Comparison of ENCODE assay signal across 8 mouse cellular contexts in the genomic region with DNA sequence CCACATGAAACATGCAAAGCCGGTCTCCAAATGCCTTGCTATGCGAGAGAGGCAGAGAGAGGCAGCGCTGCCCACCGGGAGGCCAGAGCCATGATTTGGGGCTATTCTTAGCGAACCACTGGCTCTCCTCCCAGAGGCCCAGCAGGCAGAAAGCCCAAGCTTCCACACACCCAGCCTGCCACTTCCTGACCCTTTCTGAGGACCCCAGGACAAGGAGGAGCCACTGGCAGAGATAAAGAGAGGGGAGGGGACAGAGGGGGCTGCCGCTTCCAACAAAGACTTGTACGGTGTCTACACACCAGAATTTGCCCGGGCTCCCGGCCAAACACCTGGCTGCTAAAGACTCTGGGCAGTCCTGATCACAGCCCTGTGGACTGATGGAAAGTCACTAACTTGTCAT. TPM values are rescaled to one million over a fixed set of nuclear protein-coding genes. Genes with fewer than 3 reads are reported as not detected.
A peak's percentile ranks its signal among the peaks of the same experiment; 100 is the strongest.
DNase-seq lines count a peak whose midpoint lies in the region; ATAC-seq lines count a peak whose summit lies in the region.

No protein-coding gene starts in this region.

- H3K9me3 ChIP-seq in forebrain, embryonic 11.5 days (ENCODE audit: control insufficient read depth, low read length): no peaks in the 10 kb centered on the region
- H3K9me3 ChIP-seq in forebrain, embryonic 15.5 days: no peaks in the 10 kb centered on the region
- no peaks in the 10 kb centered on the region for H3K9me3 ChIP-seq in embryonic facial prominence, embryonic 15.5 days (replicated peaks)
- H3K9me3 ChIP-seq in liver, embryonic 13.5 days (replicated peaks): no peaks in the 10 kb centered on the region

- no peak for ATAC-seq in forebrain, embryonic 11.5 days (replicated peaks; ENCODE audit: low FRiP score)
- no peak for ATAC-seq in forebrain, embryonic 15.5 days (replicated peaks)
- peak; percentile 27; the same call in 1 of the 2 replicates for ATAC-seq in embryonic facial prominence, embryonic 15.5 days (ENCODE audit: insufficient number of reproducible peaks, low FRiP score, low TSS enrichment, low read depth)
- ATAC-seq in liver, embryonic 13.5 days (ENCODE audit: low read depth): no peak

- H3K4me2 ChIP-seq in forebrain, embryonic 11.5 days (ENCODE audit: low read depth, low read length, severe bottlenecking): peak overlapping the region; percentile 3; the same call in 1 of the 2 replicates
- H3K4me2 ChIP-seq in forebrain, embryonic 15.5 days (replicated peaks): no peak overlapping the region
- peak overlapping the region; percentile 96; the same call in 1 of the 2 replicates for H3K4me2 ChIP-seq in embryonic facial prominence, embryonic 15.5 days (replicated peaks)
- peak overlapping the region; percentile 75; the same call in 1 of the 2 replicates for H3K4me2 ChIP-seq in liver, embryonic 13.5 days

- no peak overlapping the region for H3K9ac ChIP-seq in forebrain, embryonic 11.5 days (ENCODE audit: low read length)
- H3K9ac ChIP-seq in forebrain, embryonic 15.5 days (replicated peaks): no peak overlapping the region
- H3K9ac ChIP-seq in embryonic facial prominence, embryonic 15.5 days: peak overlapping the region; percentile 6; the same call in 1 of the 2 replicates
- no peak overlapping the region for H3K9ac ChIP-seq in liver, embryonic 13.5 days

- no peak for DNase-seq in forebrain, embryonic 11.5 days (ENCODE audit: low spot score)
- DNase-seq in heart, postnatal 4 days: peak; percentile 81
- no peak for DNase-seq in liver, embryonic 13.5 days
- peak; percentile 50 for DNase-seq in retina, postnatal 1 day
- no peak for DNase-seq in MN1 (ENCODE audit: low spot score)
- no peak for DNase-seq in cerebellum, adult 9-11 months

- WGBS in forebrain, embryonic 11.5 days: 8% methylated on average over 9 of the region's 9 CpGs
- WGBS in forebrain, embryonic 15.5 days: 7% methylated on average over 9 of the region's 9 CpGs
- WGBS in embryonic facial prominence, embryonic 15.5 days: 13% methylated on average over 9 of the region's 9 CpGs
- WGBS in liver, embryonic 13.5 days (ENCODE audit: insufficient replicate concordance): 10% methylated on average over 9 of the region's 9 CpGs

- no peaks in the 10 kb centered on the region; the same call in 1 of the 2 replicates for H3K27me3 ChIP-seq in forebrain, embryonic 11.5 days (ENCODE audit: control insufficient read depth, insufficient read depth, low read length)
- no peaks in the 10 kb centered on the region for H3K27me3 ChIP-seq in forebrain, embryonic 15.5 days
- no peaks in the 10 kb centered on the region for H3K27me3 ChIP-seq in embryonic facial prominence, embryonic 15.5 days
- peaks cover 59% of the 10 kb centered on the region for H3K27me3 ChIP-seq in liver, embryonic 13.5 days

- H3K4me3 ChIP-seq in forebrain, embryonic 11.5 days (ENCODE audit: low read depth, low read length): no peak overlapping the region
- no peak overlapping the region for H3K4me3 ChIP-seq in forebrain, embryonic 15.5 days
- H3K4me3 ChIP-seq in embryonic facial prominence, embryonic 15.5 days (replicated peaks): 0 out of 2 replicates have a peak overlapping the region, but pooled peaks have one; percentile 4
- H3K4me3 ChIP-seq in liver, embryonic 13.5 days (replicated peaks): no peak overlapping the region

- H3K27ac ChIP-seq in forebrain, embryonic 11.5 days (ENCODE audit: low read depth, low read length): no peak overlapping the region
- no peak overlapping the region for H3K27ac ChIP-seq in forebrain, embryonic 15.5 days (replicated peaks)
- H3K27ac ChIP-seq in embryonic facial prominence, embryonic 15.5 days (replicated peaks): peak overlapping the region; percentile 63
- 0 out of 2 replicates have a peak overlapping the region, but pooled peaks have one; percentile 26 for H3K27ac ChIP-seq in liver, embryonic 13.5 days

- H3K4me1 ChIP-seq in forebrain, embryonic 11.5 days (replicated peaks; ENCODE audit: control insufficient read depth, insufficient read depth, low read length): peaks cover 9% of the 10 kb centered on the region; the same call in 1 of the 2 replicates
- H3K4me1 ChIP-seq in forebrain, embryonic 15.5 days: peaks cover 32% of the 10 kb centered on the region
- peaks cover 48% of the 10 kb centered on the region for H3K4me1 ChIP-seq in embryonic facial prominence, embryonic 15.5 days
- H3K4me1 ChIP-seq in liver, embryonic 13.5 days (replicated peaks): peaks cover 61% of the 10 kb centered on the region

- no peaks in the 10 kb centered on the region for H3K36me3 ChIP-seq in forebrain, embryonic 11.5 days (ENCODE audit: control insufficient read depth, insufficient read depth, low read length)
- H3K36me3 ChIP-seq in forebrain, embryonic 15.5 days: no peaks in the 10 kb centered on the region
- H3K36me3 ChIP-seq in embryonic facial prominence, embryonic 15.5 days: no peaks in the 10 kb centered on the region
- H3K36me3 ChIP-seq in liver, embryonic 13.5 days: no peaks in the 10 kb centered on the region

RNA-seq across cellular contexts. Expression of a gene that starts 3.1 kb away (rescaled TPM):
- 21.3 and 22.9 TPM in 2 replicates for polyA plus RNA-seq in forebrain, embryonic 11.5 days (2014; fragmentation: Nextera tagmentation; extraction: Ambion mirVana)
- 16.5 and 17.0 TPM in 2 replicates for polyA plus RNA-seq in forebrain, embryonic 15.5 days (2015; fragmentation: Nextera tagmentation; extraction: Ambion mirVana)
- polyA plus RNA-seq in embryonic facial prominence, embryonic 15.5 days (2015; fragmentation: Nextera tagmentation; extraction: Ambion mirVana): 22.7 and 22.8 TPM in 2 replicates
- 10 to 100 TPM; 38.1 to 38.9 TPM for total RNA-seq in heart, postnatal 4 days (2021)
- polyA plus RNA-seq in liver, embryonic 13.5 days (2015; fragmentation: Nextera tagmentation; extraction: Ambion mirVana): 6.1 and 7.7 TPM in 2 replicates

RNA-seq across cellular contexts. Expression of a gene that starts 37.6 kb away (rescaled TPM):
- not detected in 2 replicates for polyA plus RNA-seq in forebrain, embryonic 11.5 days (2014; fragmentation: Nextera tagmentation; extraction: Ambion mirVana)
- 0.19 and 0.36 TPM in 2 replicates for polyA plus RNA-seq in forebrain, embryonic 15.5 days (2015; fragmentation: Nextera tagmentation; extraction: Ambion mirVana)
- polyA plus RNA-seq in embryonic facial prominence, embryonic 15.5 days (2015; fragmentation: Nextera tagmentation; extraction: Ambion mirVana): 0.08 and 0.20 TPM in 2 replicates
- total RNA-seq in heart, postnatal 4 days (2021): under 1 TPM; 0.24 to 0.32 TPM
- polyA plus RNA-seq in liver, embryonic 13.5 days (2015; fragmentation: Nextera tagmentation; extraction: Ambion mirVana): 0.46 and 0.50 TPM in 2 replicates

Comparison
In these comparisons a context has a peak if more than half of its experiments do, and no peak if none do; other contexts are left out.
1. DNase-seq: peak in heart, postnatal 4 days (single experiment) and retina, postnatal 1 day (single experiment); none in forebrain, embryonic 11.5 days (single experiment), liver, embryonic 13.5 days (single experiment), MN1 (single experiment) and cerebellum, adult 9-11 months (single experiment).
2. H3K27ac ChIP-seq: peak in embryonic facial prominence, embryonic 15.5 days (single experiment) and liver, embryonic 13.5 days (single experiment); none in forebrain, embryonic 11.5 days (single experiment) and forebrain, embryonic 15.5 days (single experiment).